Mouse (Mus musculus): ENCODE data around the gene Pcdh15. TPM values are rescaled to one million over a fixed set of nuclear protein-coding genes. Genes with fewer than 3 reads are reported as not detected.

Gene Pcdh15
- polyA plus RNA-seq, 1 experiment: not detected

- H3K4me3 ChIP-seq (ENCODE audit: insufficient read depth, low read depth, low read length): no peak overlapping the region
- no peak overlapping the region for H3K27ac ChIP-seq (replicated peaks; ENCODE audit: low read depth, low read length)
- H3K4me1 ChIP-seq (ENCODE audit: control insufficient read depth, insufficient read depth, insufficient read length, low read length): no peaks in the 10 kb centered on the region
Observed at GRCm38 (mm10) chr10:73216001-73216400, 116.9 kb downstream of the Pcdh15 start.

GRCm38 (mm10) chr10:73242294-73242693 is 143.2 kb downstream of the Pcdh15 start:
- Histone ChIP-seq H3K4me1 (ENCODE audit: control insufficient read depth, insufficient read depth, insufficient read length, low read length) (no peaks in the 10 kb centered on the region), H3K4me3 (ENCODE audit: insufficient read depth, low read depth, low read length) (no peak overlapping the region), H3K27ac (replicated peaks; ENCODE audit: low read depth, low read length) (no peak overlapping the region)

GRCm38 (mm10) chr10:73280438-73280837 is 181.3 kb downstream of the Pcdh15 start:
- no peak overlapping the region for H3K27ac ChIP-seq (replicated peaks; ENCODE audit: low read depth, low read length)
- H3K4me1 ChIP-seq (ENCODE audit: control insufficient read depth, insufficient read depth, insufficient read length, low read length): no peaks in the 10 kb centered on the region
- no peak overlapping the region for H3K4me3 ChIP-seq (ENCODE audit: insufficient read depth, low read depth, low read length)

- Histone ChIP-seq H3K4me1 (ENCODE audit: control insufficient read depth, insufficient read depth, insufficient read length, low read length) (no peaks in the 10 kb centered on the region), H3K27ac (replicated peaks; ENCODE audit: low read depth, low read length) (no peak overlapping the region), H3K4me3 (ENCODE audit: insufficient read depth, low read depth, low read length) (no peak overlapping the region)
Observed at GRCm38 (mm10) chr10:73296456-73296855, 197.3 kb downstream of the Pcdh15 start.

GRCm38 (mm10) chr10:73301951-73302350 is 202.8 kb downstream of the Pcdh15 start:
- Histone ChIP-seq H3K27ac (replicated peaks; ENCODE audit: low read depth, low read length) (no peak overlapping the region), H3K4me3 (ENCODE audit: insufficient read depth, low read depth, low read length) (no peak overlapping the region), H3K4me1 (ENCODE audit: control insufficient read depth, insufficient read depth, insufficient read length, low read length) (no peaks in the 10 kb centered on the region)

GRCm38 (mm10) chr10:73306677-73307076 is 207.5 kb downstream of the Pcdh15 start:
- Histone ChIP-seq H3K4me3 (ENCODE audit: insufficient read depth, low read depth, low read length) (no peak overlapping the region), H3K27ac (replicated peaks; ENCODE audit: low read depth, low read length) (no peak overlapping the region)

GRCm38 (mm10) chr10:73326861-73327260 is 227.7 kb downstream of the Pcdh15 start:
- Histone ChIP-seq H3K27ac (replicated peaks; ENCODE audit: low read depth, low read length) (no peak overlapping the region), H3K4me3 (ENCODE audit: insufficient read depth, low read depth, low read length) (no peak overlapping the region), H3K4me1 (ENCODE audit: control insufficient read depth, insufficient read depth, insufficient read length, low read length) (no peaks in the 10 kb centered on the region; the same call in 1 of the 2 replicates)

More at GRCm38 (mm10) chr10:73306677-73307076, 207.5 kb downstream of the Pcdh15 start:
- no peaks in the 10 kb centered on the region for H3K4me1 ChIP-seq (ENCODE audit: control insufficient read depth, insufficient read depth, insufficient read length, low read length)

- H3K4me1 ChIP-seq (ENCODE audit: control insufficient read depth, insufficient read depth, insufficient read length, low read length): no peaks in the 10 kb centered on the region
- no peak overlapping the region for H3K27ac ChIP-seq (replicated peaks; ENCODE audit: low read depth, low read length)
- H3K4me3 ChIP-seq (ENCODE audit: insufficient read depth, low read depth, low read length): no peak overlapping the region
Observed at GRCm38 (mm10) chr10:73333426-73333825, 234.3 kb downstream of the Pcdh15 start.

- Histone ChIP-seq H3K4me1 (ENCODE audit: control insufficient read depth, insufficient read depth, insufficient read length, low read length) (no peaks in the 10 kb centered on the region), H3K4me3 (ENCODE audit: insufficient read depth, low read depth, low read length) (no peak overlapping the region), H3K27ac (replicated peaks; ENCODE audit: low read depth, low read length) (no peak overlapping the region)
Observed at GRCm38 (mm10) chr10:73379001-73379400, 279.9 kb downstream of the Pcdh15 start.

- Histone ChIP-seq H3K27ac (replicated peaks; ENCODE audit: low read depth, low read length) (no peak overlapping the region), H3K4me1 (ENCODE audit: control insufficient read depth, insufficient read depth, insufficient read length, low read length) (no peaks in the 10 kb centered on the region), H3K4me3 (ENCODE audit: insufficient read depth, low read depth, low read length) (no peak overlapping the region)
Observed at GRCm38 (mm10) chr10:73384003-73384402, 284.9 kb downstream of the Pcdh15 start.

GRCm38 (mm10) chr10:73400426-73400825 is 301.3 kb downstream of the Pcdh15 start:
- Histone ChIP-seq H3K4me1 (ENCODE audit: control insufficient read depth, insufficient read depth, insufficient read length, low read length) (no peaks in the 10 kb centered on the region), H3K27ac (replicated peaks; ENCODE audit: low read depth, low read length) (no peak overlapping the region), H3K4me3 (ENCODE audit: insufficient read depth, low read depth, low read length) (no peak overlapping the region)

- Histone ChIP-seq H3K27ac (replicated peaks; ENCODE audit: low read depth, low read length) (no peak overlapping the region), H3K4me1 (ENCODE audit: control insufficient read depth, insufficient read depth, insufficient read length, low read length) (no peaks in the 10 kb centered on the region), H3K4me3 (ENCODE audit: insufficient read depth, low read depth, low read length) (no peak overlapping the region)
Observed at GRCm38 (mm10) chr10:73425408-73425807, 326.3 kb downstream of the Pcdh15 start.

GRCm38 (mm10) chr10:73431345-73431744 is 332.2 kb downstream of the Pcdh15 start:
- Histone ChIP-seq H3K4me3 (ENCODE audit: insufficient read depth, low read depth, low read length) (no peak overlapping the region), H3K27ac (replicated peaks; ENCODE audit: low read depth, low read length) (no peak overlapping the region), H3K4me1 (ENCODE audit: control insufficient read depth, insufficient read depth, insufficient read length, low read length) (no peaks in the 10 kb centered on the region)

GRCm38 (mm10) chr10:73484082-73484481 is 384.9 kb downstream of the Pcdh15 start:
- Histone ChIP-seq H3K27ac (replicated peaks; ENCODE audit: low read depth, low read length) (no peak overlapping the region), H3K4me3 (ENCODE audit: insufficient read depth, low read depth, low read length) (no peak overlapping the region)

GRCm38 (mm10) chr10:73491654-73492053 is 392.5 kb downstream of the Pcdh15 start:
- H3K27ac ChIP-seq (replicated peaks; ENCODE audit: low read depth, low read length): no peak overlapping the region
- H3K4me1 ChIP-seq (ENCODE audit: control insufficient read depth, insufficient read depth, insufficient read length, low read length): no peaks in the 10 kb centered on the region
- no peak overlapping the region for H3K4me3 ChIP-seq (ENCODE audit: insufficient read depth, low read depth, low read length)

More at GRCm38 (mm10) chr10:73484082-73484481, 384.9 kb downstream of the Pcdh15 start:
- no peaks in the 10 kb centered on the region for H3K4me1 ChIP-seq (ENCODE audit: control insufficient read depth, insufficient read depth, insufficient read length, low read length)

- Histone ChIP-seq H3K4me3 (ENCODE audit: insufficient read depth, low read depth, low read length) (no peak overlapping the region), H3K4me1 (ENCODE audit: control insufficient read depth, insufficient read depth, insufficient read length, low read length) (no peaks in the 10 kb centered on the region)
Observed at GRCm38 (mm10) chr10:73514846-73515245, 415.7 kb downstream of the Pcdh15 start.

GRCm38 (mm10) chr10:73515742-73516141 is 416.6 kb downstream of the Pcdh15 start:
- H3K27ac ChIP-seq (replicated peaks; ENCODE audit: low read depth, low read length): no peak overlapping the region
- H3K4me3 ChIP-seq (ENCODE audit: insufficient read depth, low read depth, low read length): no peak overlapping the region
- H3K4me1 ChIP-seq (ENCODE audit: control insufficient read depth, insufficient read depth, insufficient read length, low read length): no peaks in the 10 kb centered on the region

More at GRCm38 (mm10) chr10:73514846-73515245, 415.7 kb downstream of the Pcdh15 start:
- H3K27ac ChIP-seq (replicated peaks; ENCODE audit: low read depth, low read length): no peak overlapping the region
